Mouse (Mus musculus) lung, postnatal 0 days (tissue): Measurements from ENCODE around the gene Prom1.

Experiments
- CTCF ChIP-seq: IDR thresholded peaks from 2 replicates; pipeline ENCODE4 v1.5.1; 2016; ENCODE audit warnings: antibody characterized with exemption, mild to moderate bottlenecking
- EP300 ChIP-seq: IDR thresholded peaks from 2 replicates; pipeline ENCODE4 v1.6.1; 2016; ENCODE audit warnings: antibody characterized with exemption, mild to moderate bottlenecking, control low read depth

GRCm38 (mm10) chr5:44147732-44148131 is 45.9 kb upstream of the Prom1 start:
- TF ChIP-seq CTCF = no peak
- no peak for TF ChIP-seq EP300
